Mouse (Mus musculus) embryonic facial prominence, embryonic 14.5 days (tissue): ENCODE data around the gene Gm10643. TPM values are rescaled to one million over a fixed set of nuclear protein-coding genes. Genes with fewer than 3 reads are reported as not detected.

Experiments
- ATAC-seq: fragments of 200-750 bp; cut with Nextera tagmentation; 2 replicates; pipeline ENCODE4 v1.8.0; 2017; ENCODE audit warnings: low read depth, moderate number of reproducible peaks, moderate TSS enrichment
- DNase-seq: peaks from one replicate; pipeline ENCODE4 v3.0.0-alpha.2; 2015; ENCODE audit warnings: low spot score
- H3K27ac ChIP-seq: fragments of 300-500 bp; sonication (generic); replicated peaks from 2 replicates; pipeline ENCODE4 v1.5.1; 2014; ENCODE audit warnings: low read depth, mild to moderate bottlenecking, low read length, moderate library complexity
- H3K27me3 ChIP-seq: fragments of 300-500 bp; sonication (generic); replicated peaks from 2 replicates; pipeline ENCODE4 v1.6.1; 2014; ENCODE audit warnings: low read length; ENCODE audit not compliant: control insufficient read depth, insufficient read depth
- H3K36me3 ChIP-seq: fragments of 300-500 bp; sonication (generic); 2 replicates; pipeline ENCODE4 v1.6.1; 2014; ENCODE audit warnings: low read length, mixed read lengths; ENCODE audit not compliant: control insufficient read depth, insufficient read depth
- H3K4me1 ChIP-seq: fragments of 300-500 bp; sonication (generic); 2 replicates; pipeline ENCODE4 v1.6.1; 2014; ENCODE audit warnings: antibody characterized with exemption, low read length; ENCODE audit not compliant: control insufficient read depth, insufficient read depth
- H3K4me2 ChIP-seq: fragments of 300-500 bp; sonication (generic); 2 replicates; pipeline ENCODE4 v1.6.1; 2014; ENCODE audit warnings: low read depth, mild to moderate bottlenecking, low read length, moderate library complexity, mixed read lengths
- H3K4me3 ChIP-seq: fragments of 300-500 bp; sonication (generic); 2 replicates; pipeline ENCODE4 v1.5.1; 2014; ENCODE audit warnings: low read depth, mild to moderate bottlenecking, low read length
- H3K9ac ChIP-seq: fragments of 300-500 bp; sonication (generic); 2 replicates; pipeline ENCODE4 v1.6.1; 2014; ENCODE audit warnings: low read depth, mild to moderate bottlenecking, low read length, moderate library complexity, mixed read lengths
- H3K9me3 ChIP-seq: fragments of 300-500 bp; sonication (generic); 2 replicates; pipeline ENCODE4 v1.6.1; 2016; ENCODE audit warnings: low read length; ENCODE audit not compliant: control insufficient read depth
- WGBS: fragments of 180-500 bp; shearing (Covaris S2); extraction: QIAGEN DNeasy Blood & Tissue Kit; methylation state at CpG from one replicate; pipeline ENCODE4 v1.1.7; 2014; 5-methylcytosine and 5-hydroxymethylcytosine counted together
- polyA plus RNA-seq: library from polyadenylated mRNA; unstranded; fragments of >200 nt; fragmentation: Nextera tagmentation; extraction: Ambion mirVana; gene quantifications from 2 replicates; pipeline ENCODE4 v1.2.1, GENCODE M21; 2014

Gene Gm10643
- 2.1 and 2.3 TPM in 2 replicates for polyA plus RNA-seq

DNA sequence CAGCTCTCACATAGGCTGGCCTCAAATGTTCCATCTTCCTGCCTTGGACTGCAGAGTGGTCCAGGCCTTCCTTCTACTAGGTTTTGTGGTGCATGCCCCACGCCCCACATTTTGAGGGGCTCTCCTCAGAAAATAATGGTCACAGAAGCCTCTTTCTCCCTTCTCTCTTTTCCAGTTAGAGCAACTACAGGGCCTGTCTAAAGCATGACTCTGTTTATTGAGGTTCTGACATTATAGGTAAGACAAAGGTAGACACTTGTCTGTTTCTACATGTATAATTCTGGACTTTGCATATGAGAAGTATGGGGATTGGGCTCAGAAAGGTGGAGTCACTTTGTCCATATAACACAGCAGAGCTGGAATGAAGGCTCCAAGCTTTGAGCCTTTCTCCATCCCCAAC, at the start of gene Gm10643:
Gene Gm10643, minus strand, starts transcription at position 101 of the 400 bp plus-strand sequence.
- H3K4me3 ChIP-seq = peak within 1 kb of the TSS; percentile 95
- peaks cover 7% of the 10 kb centered on the region for H3K4me1 ChIP-seq
- H3K36me3 ChIP-seq = no peaks in the 10 kb centered on the region
- WGBS = 85% methylated on average over 1 of the region's 1 CpGs
- peak within 1 kb of the TSS; percentile 83 for H3K27ac ChIP-seq
- H3K9me3 ChIP-seq = no peaks in the 10 kb centered on the region
- ATAC-seq (no peak), DNase-seq (no peak)
- peak within 1 kb of the TSS; percentile 81 for H3K9ac ChIP-seq
- H3K4me2 ChIP-seq = peak within 1 kb of the TSS; percentile 83
- H3K27me3 ChIP-seq = no peaks in the 10 kb centered on the region

DNA sequence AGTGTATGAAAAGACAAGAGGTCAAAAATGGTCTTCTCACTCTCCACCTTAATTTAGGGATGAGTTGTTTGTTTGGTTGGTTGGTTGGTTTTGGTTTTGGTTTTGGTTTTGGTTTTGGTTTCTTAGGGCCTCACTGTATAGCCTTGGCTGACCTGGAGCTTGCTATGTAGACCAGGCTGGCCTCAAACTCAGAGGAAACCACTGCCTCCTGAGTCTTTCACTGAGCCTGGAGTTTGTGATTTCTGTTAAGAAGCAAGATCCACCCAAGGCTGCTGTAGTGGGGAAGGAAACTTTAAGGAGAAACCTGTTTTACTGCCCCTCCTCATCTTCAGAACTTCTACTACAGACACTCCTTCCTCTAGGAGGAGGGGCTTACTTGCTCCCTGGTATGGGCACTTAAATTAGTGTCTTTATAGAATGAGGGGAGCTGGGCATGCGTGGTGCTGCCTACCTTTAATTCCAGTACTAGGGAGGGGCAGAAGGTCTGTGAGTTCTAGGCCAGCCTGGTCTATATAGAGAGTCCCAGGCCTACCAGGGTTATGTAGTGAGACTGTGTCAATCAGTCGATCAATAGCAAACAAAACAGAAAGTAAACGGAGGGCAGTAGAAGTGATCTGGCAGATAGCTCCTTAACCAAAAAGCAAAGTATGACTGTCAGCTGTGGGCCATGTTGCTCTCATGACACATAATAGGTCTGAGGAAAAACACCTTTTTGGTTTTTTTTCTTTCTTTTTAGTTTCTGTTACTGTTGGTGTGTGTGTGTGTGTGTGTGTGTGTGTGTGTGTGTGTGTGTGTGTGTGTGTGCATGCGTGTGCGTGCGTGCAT, 41.5 kb upstream of the Gm10643 start:
- peaks cover 12% of the 10 kb centered on the region for H3K36me3 ChIP-seq
- H3K27me3 ChIP-seq = no peaks in the 10 kb centered on the region
- ATAC-seq (no peak), DNase-seq (no peak)
- WGBS = 94% methylated on average over 6 of the region's 6 CpGs
- H3K4me3 ChIP-seq = no peak overlapping the region
- no peak overlapping the region for H3K9ac ChIP-seq
- H3K4me2 ChIP-seq = no peak overlapping the region
- peaks cover 6% of the 10 kb centered on the region; the same call in 1 of the 2 replicates for H3K4me1 ChIP-seq
- no peak overlapping the region for H3K27ac ChIP-seq
- no peaks in the 10 kb centered on the region for H3K9me3 ChIP-seq

DNA sequence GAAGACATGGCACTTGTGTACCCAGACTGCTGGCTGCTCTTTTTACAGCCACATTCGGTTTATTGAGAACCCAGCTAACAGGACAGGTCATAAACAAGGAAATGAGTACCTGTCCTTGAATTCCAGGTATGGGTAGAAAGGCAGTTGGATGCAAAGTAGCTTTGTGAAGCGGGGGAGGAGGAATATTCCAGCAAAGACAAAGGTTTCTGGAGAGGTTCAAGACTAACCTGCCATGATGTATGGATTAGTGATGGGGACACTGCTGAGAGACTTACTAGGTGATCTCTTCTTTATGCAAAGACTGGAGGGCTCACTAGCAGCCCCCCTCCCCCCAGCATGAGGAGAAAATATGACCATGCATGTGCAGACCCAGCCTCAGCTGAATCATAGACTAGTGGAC, 40.7 kb upstream of the Gm10643 start:
- Histone ChIP-seq H3K9me3 (no peaks in the 10 kb centered on the region), H3K4me3 (no peak overlapping the region), H3K4me1 (peaks cover 6% of the 10 kb centered on the region; the same call in 1 of the 2 replicates), H3K27ac (no peak overlapping the region), H3K36me3 (peaks cover 15% of the 10 kb centered on the region), H3K9ac (no peak overlapping the region; the same call in 1 of the 2 replicates), H3K4me2 (no peak overlapping the region), H3K27me3 (no peaks in the 10 kb centered on the region)
- DNase-seq = no peak
- WGBS = 82% methylated on average over 2 of the region's 2 CpGs
- no peak for ATAC-seq

DNA sequence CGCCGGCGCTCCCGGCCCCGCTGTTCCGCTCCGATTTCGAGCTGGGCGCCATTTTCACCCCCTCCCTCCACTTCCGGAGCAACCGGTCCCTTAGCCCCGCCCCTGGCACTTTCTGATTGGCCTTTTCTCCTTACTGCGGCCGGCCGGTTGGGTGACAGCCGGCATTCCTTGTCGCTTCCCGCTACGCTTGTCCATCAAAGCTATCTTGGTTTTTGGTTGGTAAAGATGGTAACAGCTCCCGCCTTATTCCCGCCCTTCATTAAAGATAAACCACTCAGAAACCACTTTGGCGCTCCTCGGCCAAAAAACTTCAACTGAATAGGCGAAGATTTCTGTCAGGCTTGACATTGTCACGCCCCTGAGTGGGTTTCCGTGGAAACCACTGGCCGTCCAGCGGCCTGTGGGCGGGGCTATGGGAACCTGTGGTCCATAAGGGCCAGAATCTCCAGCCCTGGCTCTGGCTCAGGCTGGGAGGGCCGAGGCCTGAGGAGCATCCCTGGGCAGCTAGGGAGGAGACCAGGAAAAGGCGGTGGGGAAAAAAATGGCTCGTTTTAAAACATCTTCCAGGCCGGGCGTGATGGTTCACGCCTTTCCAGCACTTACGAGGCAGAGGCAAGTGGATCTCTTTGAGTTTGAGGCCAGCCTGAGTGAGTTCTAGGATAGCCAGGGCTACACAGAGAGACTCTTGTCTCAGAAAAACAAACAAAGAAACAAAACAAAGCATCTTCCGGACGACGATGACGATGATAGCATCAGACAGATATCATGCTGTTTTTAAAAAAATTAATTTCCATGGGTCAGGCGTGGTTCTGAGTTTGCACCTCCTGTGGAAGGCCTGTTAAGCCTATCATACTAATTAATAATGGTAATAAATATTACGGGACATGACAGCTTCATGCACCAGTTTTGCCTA, 40.0 kb upstream of the Gm10643 start, which contains the start of gene Dcaf15:
Gene Dcaf15, minus strand, starts transcription at position 72 of the 913 bp plus-strand sequence.
- ATAC-seq (peak; percentile 98), DNase-seq (peak; percentile 100)
- no peaks in the 10 kb centered on the region for H3K9me3 ChIP-seq
- H3K9ac ChIP-seq = peak within 1 kb of the TSS; percentile 79
- H3K4me2 ChIP-seq = peak within 1 kb of the TSS; percentile 75
- 7% methylated on average over 40 of the region's 42 CpGs for WGBS
- peak within 1 kb of the TSS; percentile 87 for H3K27ac ChIP-seq
- H3K27me3 ChIP-seq = no peaks in the 10 kb centered on the region
- peak within 1 kb of the TSS; percentile 70 for H3K4me3 ChIP-seq
- H3K36me3 ChIP-seq = peaks cover 18% of the 10 kb centered on the region
- H3K4me1 ChIP-seq = peaks cover 6% of the 10 kb centered on the region; the same call in 1 of the 2 replicates

DNA sequence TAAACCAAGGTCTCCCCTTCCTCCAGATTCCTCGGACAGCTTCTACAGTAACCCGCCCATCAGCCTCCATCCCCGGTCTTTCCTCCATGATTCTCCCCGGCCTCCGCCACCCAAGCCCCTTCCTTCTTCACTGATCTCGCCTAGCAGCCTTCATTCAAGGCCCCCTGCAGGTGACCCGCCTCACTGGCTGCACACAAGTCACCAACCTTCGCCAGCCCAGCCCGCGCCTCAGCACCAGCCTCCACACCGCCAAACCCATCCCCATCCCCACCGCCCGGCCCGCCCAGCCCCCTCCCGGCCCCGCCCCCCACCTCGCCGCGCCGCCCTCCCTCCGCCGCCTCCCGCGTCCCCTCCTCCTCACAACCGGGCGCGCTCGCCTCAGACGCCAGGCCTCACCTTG, 39.3 kb upstream of the Gm10643 start:
- WGBS = under 1% methylated on average over 22 of the region's 29 CpGs
- H3K9ac ChIP-seq = peak overlapping the region; percentile 79
- ATAC-seq (peak; percentile 80), DNase-seq (peak; percentile 81)
- H3K4me2 ChIP-seq = peak overlapping the region; percentile 75
- no peaks in the 10 kb centered on the region for H3K27me3 ChIP-seq
- no peaks in the 10 kb centered on the region for H3K9me3 ChIP-seq
- H3K4me3 ChIP-seq = peak overlapping the region; percentile 70
- peak overlapping the region; percentile 87 for H3K27ac ChIP-seq
- H3K36me3 ChIP-seq = peaks cover 18% of the 10 kb centered on the region
- peaks cover 6% of the 10 kb centered on the region; the same call in 1 of the 2 replicates for H3K4me1 ChIP-seq

DNA sequence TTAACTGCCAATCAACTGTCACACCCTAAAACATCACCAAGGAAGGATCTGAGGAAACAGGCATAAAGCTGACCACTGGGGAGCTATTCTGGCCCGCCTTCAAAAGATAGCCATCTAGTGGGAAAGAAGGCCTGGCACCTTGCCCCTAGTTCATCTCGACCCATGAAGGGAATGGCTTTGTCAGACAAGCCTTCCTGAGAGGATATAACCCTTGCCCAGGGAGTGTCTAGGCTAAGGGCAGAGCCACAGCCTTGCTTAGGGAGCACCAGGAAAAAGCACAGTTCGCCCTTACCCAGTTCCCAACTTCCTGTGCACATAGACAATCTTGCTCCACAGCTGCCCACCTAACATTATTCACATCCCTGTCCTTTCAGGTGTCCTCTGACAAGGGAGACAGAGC, 38.7 kb upstream of the Gm10643 start:
- Histone ChIP-seq H3K9ac (peak overlapping the region; percentile 79), H3K4me2 (peak overlapping the region; percentile 75), H3K4me3 (peak overlapping the region; percentile 70), H3K4me1 (peaks cover 6% of the 10 kb centered on the region; the same call in 1 of the 2 replicates), H3K36me3 (peaks cover 21% of the 10 kb centered on the region), H3K9me3 (no peaks in the 10 kb centered on the region), H3K27ac (no peak overlapping the region), H3K27me3 (no peaks in the 10 kb centered on the region)
- 46% methylated on average over 3 of the region's 3 CpGs for WGBS
- ATAC-seq (no peak), DNase-seq (no peak)

DNA sequence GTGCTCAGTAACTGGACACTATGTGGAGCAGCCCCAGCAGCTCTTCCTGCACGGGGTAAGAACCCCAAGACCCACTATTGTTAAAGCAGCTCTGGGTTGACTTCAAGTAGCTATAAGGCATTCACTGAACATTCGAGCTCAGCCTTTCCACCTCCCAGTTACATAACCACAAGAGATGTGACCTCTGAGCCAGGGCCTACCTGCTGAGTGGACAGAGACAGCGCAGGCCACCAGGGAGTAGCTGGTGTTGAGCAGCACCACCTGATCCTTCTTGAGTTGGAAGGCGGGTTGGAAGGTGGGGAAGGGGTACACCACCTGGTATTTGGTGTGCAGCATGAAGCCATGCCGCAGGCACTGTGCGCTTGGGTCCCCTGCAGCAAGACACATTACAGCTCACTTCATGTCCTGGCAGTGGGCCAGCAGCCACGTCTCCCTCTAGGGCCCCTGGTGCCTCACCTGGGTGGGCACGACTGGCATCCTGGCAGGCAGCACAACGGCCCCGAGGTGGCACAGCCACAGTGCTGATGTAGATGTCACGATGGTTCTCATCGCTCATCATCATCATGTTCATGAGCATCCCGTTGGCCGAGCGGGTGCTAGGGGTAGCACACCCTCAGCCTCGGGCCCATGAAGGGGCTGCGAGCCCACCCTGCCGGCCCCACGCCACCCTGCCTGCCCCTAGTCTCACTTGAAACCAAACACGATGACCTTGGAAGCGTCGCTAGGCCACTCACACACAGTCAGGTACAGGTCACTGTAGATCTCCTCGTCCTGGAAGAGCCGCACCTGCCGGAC, 36.7 kb upstream of the Gm10643 start:
- Histone ChIP-seq H3K9me3 (no peaks in the 10 kb centered on the region), H3K4me3 (no peak overlapping the region), H3K4me1 (peaks cover 6% of the 10 kb centered on the region; the same call in 1 of the 2 replicates), H3K27ac (no peak overlapping the region), H3K27me3 (no peaks in the 10 kb centered on the region), H3K4me2 (no peak overlapping the region), H3K36me3 (peaks cover 40% of the 10 kb centered on the region), H3K9ac (no peak overlapping the region)
- no peak for ATAC-seq
- 91% methylated on average over 25 of the region's 25 CpGs for WGBS
- DNase-seq = no peak

DNA sequence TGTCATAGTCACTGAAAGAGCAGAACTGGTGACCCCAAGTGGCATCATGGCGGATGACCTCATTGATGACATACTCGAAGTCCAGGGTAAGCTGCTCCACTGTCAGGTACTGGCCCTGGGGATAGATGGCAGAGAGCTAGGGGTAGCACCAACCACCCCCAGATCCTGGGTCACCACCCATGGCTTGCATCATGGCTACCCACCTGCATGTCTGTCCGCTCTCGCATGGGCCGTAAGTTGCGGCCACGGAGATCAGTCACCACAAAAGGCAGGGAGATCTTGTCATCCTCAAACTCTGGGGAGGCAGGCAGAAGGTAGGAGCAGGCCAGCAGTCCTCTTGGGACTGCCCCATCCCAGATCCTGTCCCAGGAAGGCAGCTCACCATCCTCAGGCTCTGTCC, 33.4 kb upstream of the Gm10643 start:
- WGBS = 98% methylated on average over 6 of the region's 7 CpGs
- Histone ChIP-seq H3K27ac (no peak overlapping the region), H3K27me3 (no peaks in the 10 kb centered on the region), H3K4me1 (peaks cover 3% of the 10 kb centered on the region; the same call in 1 of the 2 replicates), H3K9ac (no peak overlapping the region), H3K4me2 (no peak overlapping the region), H3K4me3 (no peak overlapping the region), H3K36me3 (peaks cover 72% of the 10 kb centered on the region), H3K9me3 (no peaks in the 10 kb centered on the region)
- DNase-seq (no peak), ATAC-seq (no peak)
